Mouse (Mus musculus): ENCODE measurements around the gene Arl3. TPM values are rescaled to one million over a fixed set of nuclear protein-coding genes. Genes with fewer than 3 reads are reported as not detected.

The Arl3 gene
- total and polyA plus RNA-seq, 2 experiments from 2014 or later, result 37.2 to 80.6 TPM

- peaks cover 28% of the 10 kb centered on the region for H3K36me3 ChIP-seq (replicated peaks; ENCODE audit: control insufficient read depth, insufficient read depth, low read length)
- ATAC-seq (ENCODE audit: insufficient read depth, low read depth) (no peak), DNase-seq (ENCODE audit: low spot score) (no peak)
- no peak overlapping the region for H3K27ac ChIP-seq (ENCODE audit: low read depth)
- WGBS, result 13% methylated on average over 5 of the region's 5 CpGs
- peak overlapping the region; percentile 42; the same call in 1 of the 2 replicates for H3K9ac ChIP-seq (replicated peaks; ENCODE audit: low read depth, low read length)
- H3K4me3 ChIP-seq (ENCODE audit: low read depth, low read length), result 0 out of 2 replicates have a peak overlapping the region, but pooled peaks have one; percentile 29
- peak overlapping the region; percentile 61 for H3K4me2 ChIP-seq (ENCODE audit: low read depth, low read length)
- no peaks in the 10 kb centered on the region for H3K9me3 ChIP-seq (replicated peaks; ENCODE audit: control insufficient read depth, low read length)
- TF ChIP-seq EP300 (IDR thresholded peaks at IDR 0.05; ENCODE audit: low read depth), result no peak
- no peak for TF ChIP-seq CTCF (IDR thresholded peaks at IDR 0.05; ENCODE audit: low read depth)
- no peaks in the 10 kb centered on the region for H3K27me3 ChIP-seq (ENCODE audit: control insufficient read depth, insufficient read depth, low read length)
- peaks cover 31% of the 10 kb centered on the region for H3K4me1 ChIP-seq (ENCODE audit: control insufficient read depth, insufficient read depth)
Observed at GRCm38 (mm10) chr19:46518828-46519621, 54.0 kb downstream of the Arl3 start.

- WGBS, result 3% methylated on average over 12 of the region's 13 CpGs
- ATAC-seq (ENCODE audit: insufficient read depth, low read depth), result peak; percentile 54
- DNase-seq (ENCODE audit: low spot score), result no peak
- Histone ChIP-seq H3K27ac (ENCODE audit: low read depth) (peak overlapping the region; percentile 47; the same call in 1 of the 2 replicates), H3K27me3 (ENCODE audit: control insufficient read depth, insufficient read depth, low read length) (no peaks in the 10 kb centered on the region), H3K4me3 (ENCODE audit: low read depth, low read length) (peak overlapping the region; percentile 29), H3K9ac (replicated peaks; ENCODE audit: low read depth, low read length) (peak overlapping the region; percentile 42; the same call in 1 of the 2 replicates), H3K36me3 (replicated peaks; ENCODE audit: control insufficient read depth, insufficient read depth, low read length) (peaks cover 35% of the 10 kb centered on the region), H3K4me1 (ENCODE audit: control insufficient read depth, insufficient read depth) (peaks cover 25% of the 10 kb centered on the region), H3K9me3 (replicated peaks; ENCODE audit: control insufficient read depth, low read length) (no peaks in the 10 kb centered on the region), H3K4me2 (ENCODE audit: low read depth, low read length) (peak overlapping the region; percentile 61)
- TF ChIP-seq CTCF (IDR thresholded peaks at IDR 0.05; ENCODE audit: low read depth), result no peak
- TF ChIP-seq EP300 (IDR thresholded peaks at IDR 0.05; ENCODE audit: low read depth), result no peak
Observed at GRCm38 (mm10) chr19:46518352-46518787, 54.6 kb downstream of the Arl3 start.

GRCm38 (mm10) chr19:46517529-46518351 is 55.3 kb downstream of the Arl3 start:
- no peak for DNase-seq (ENCODE audit: low spot score)
- Histone ChIP-seq H3K9me3 (replicated peaks; ENCODE audit: control insufficient read depth, low read length) (no peaks in the 10 kb centered on the region), H3K36me3 (replicated peaks; ENCODE audit: control insufficient read depth, insufficient read depth, low read length) (peaks cover 41% of the 10 kb centered on the region), H3K4me3 (ENCODE audit: low read depth, low read length) (0 out of 2 replicates have a peak overlapping the region, but pooled peaks have one; percentile 29), H3K27ac (ENCODE audit: low read depth) (peak overlapping the region; percentile 47; the same call in 1 of the 2 replicates), H3K4me1 (ENCODE audit: control insufficient read depth, insufficient read depth) (peaks cover 19% of the 10 kb centered on the region), H3K4me2 (ENCODE audit: low read depth, low read length) (peak overlapping the region; percentile 61), H3K9ac (replicated peaks; ENCODE audit: low read depth, low read length) (0 out of 2 replicates have a peak overlapping the region, but pooled peaks have one; percentile 42), H3K27me3 (ENCODE audit: control insufficient read depth, insufficient read depth, low read length) (no peaks in the 10 kb centered on the region)
- ATAC-seq (ENCODE audit: insufficient read depth, low read depth), result 0 out of 2 replicates have a peak, but pooled peaks have one; percentile 4
- 41% methylated on average over 11 of the region's 14 CpGs for WGBS
- no peak for TF ChIP-seq EP300 (IDR thresholded peaks at IDR 0.05; ENCODE audit: low read depth)

- peaks cover 49% of the 10 kb centered on the region for H3K36me3 ChIP-seq (replicated peaks; ENCODE audit: control insufficient read depth, insufficient read depth, low read length)
- H3K4me3 ChIP-seq (ENCODE audit: low read depth, low read length), result no peak overlapping the region
- 69% methylated on average over 3 of the region's 3 CpGs for WGBS
- peaks cover 17% of the 10 kb centered on the region for H3K4me1 ChIP-seq (ENCODE audit: control insufficient read depth, insufficient read depth)
- H3K27me3 ChIP-seq (ENCODE audit: control insufficient read depth, insufficient read depth, low read length), result no peaks in the 10 kb centered on the region
- H3K4me2 ChIP-seq (ENCODE audit: low read depth, low read length), result no peak overlapping the region
- peak overlapping the region; percentile 32; the same call in 1 of the 2 replicates for H3K27ac ChIP-seq (ENCODE audit: low read depth)
- H3K9ac ChIP-seq (replicated peaks; ENCODE audit: low read depth, low read length), result no peak overlapping the region
- H3K9me3 ChIP-seq (replicated peaks; ENCODE audit: control insufficient read depth, low read length), result no peaks in the 10 kb centered on the region
- TF ChIP-seq CTCF (IDR thresholded peaks at IDR 0.05; ENCODE audit: low read depth) (no peak), EP300 (IDR thresholded peaks at IDR 0.05; ENCODE audit: low read depth) (no peak)
- ATAC-seq (ENCODE audit: insufficient read depth, low read depth), result no peak
- DNase-seq (ENCODE audit: low spot score), result no peak
Observed at GRCm38 (mm10) chr19:46516667-46517528, 56.1 kb downstream of the Arl3 start.

Data from heart, postnatal 0 days (tissue).